Mouse (Mus musculus): ENCODE data around the gene Sft2d1.

DNA sequence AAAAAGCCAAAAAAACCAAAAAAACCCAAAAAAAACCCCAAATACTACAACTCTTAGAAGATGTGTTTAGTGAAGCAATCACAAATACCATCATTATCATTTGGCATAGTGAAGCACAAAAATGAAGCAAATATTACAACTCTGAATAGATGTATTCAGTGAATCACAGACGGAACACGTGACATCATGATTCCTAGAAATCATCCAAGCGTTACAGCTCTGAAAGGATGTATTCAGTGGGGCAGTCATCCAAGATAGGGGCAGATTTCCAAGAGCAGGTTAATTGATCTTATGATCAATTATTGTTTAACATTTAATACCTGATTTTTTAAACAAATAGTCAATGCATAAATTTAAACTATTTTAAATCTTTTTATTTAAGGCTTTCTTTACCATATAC, 33.6 kb upstream of the Sft2d1 start:
- TF ChIP-seq TAL1 (conservative IDR thresholded peaks at IDR 0.05; ENCODE audit: low read depth, low read length): no peak
- no peak for TF ChIP-seq CTCF (IDR thresholded peaks at IDR 0.05; ENCODE audit: low read depth, low read length)
- no peak for TF ChIP-seq GATA1 (IDR thresholded peaks at IDR 0.05; ENCODE audit: borderline replicate concordance, low read length)
